Comparison of ENCODE assay signal across 8 mouse cellular contexts in the genomic region with DNA sequence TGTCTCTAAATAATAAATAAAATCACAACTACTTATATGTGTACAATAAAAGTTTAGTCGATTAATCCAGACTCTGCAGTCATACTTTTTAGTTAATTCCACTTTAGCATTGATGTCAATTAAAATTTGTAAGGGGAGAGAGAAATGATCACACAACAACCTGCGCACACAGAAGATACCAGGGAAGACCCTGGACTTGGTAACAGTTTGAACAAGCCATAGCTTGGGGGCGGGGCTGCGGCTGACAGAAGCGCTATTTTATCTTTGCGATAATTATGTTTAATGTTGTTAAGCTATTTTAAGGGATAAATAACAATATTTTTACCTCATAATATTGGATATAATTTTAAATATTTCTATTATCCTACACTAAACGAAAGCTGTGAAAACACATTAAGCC. TPM values are rescaled to one million over a fixed set of nuclear protein-coding genes. Genes with fewer than 3 reads are reported as not detected.
A peak's percentile ranks its signal among the peaks of the same experiment; 100 is the strongest.
DNase-seq lines count a peak whose midpoint lies in the region; ATAC-seq lines count a peak whose summit lies in the region.

No protein-coding gene starts in this region.

- 16% methylated on average over 7 of the region's 7 CpGs for WGBS in heart, embryonic 12.5 days
- 16% methylated on average over 7 of the region's 7 CpGs for WGBS in hindbrain, embryonic 12.5 days

- peak overlapping the region; percentile 78 for H3K4me2 ChIP-seq in heart, embryonic 12.5 days
- H3K4me2 ChIP-seq in hindbrain, embryonic 12.5 days (replicated peaks) = peak overlapping the region; percentile 51

- H3K9me3 ChIP-seq in heart, embryonic 12.5 days (replicated peaks) = no peaks in the 10 kb centered on the region
- 0 out of 2 replicates have a peak, but pooled peaks cover 4% of the 10 kb centered on the region for H3K9me3 ChIP-seq in hindbrain, embryonic 12.5 days (replicated peaks)

- intact Hi-C loops in heart, postnatal 25 days (cut with DNase I) = loop anchor here (10.0 kb wide), 1 partner anchor 683 kb away; a partner anchor contains a TSS

- peak overlapping the region; percentile 74 for H3K4me3 ChIP-seq in heart, embryonic 12.5 days
- H3K4me3 ChIP-seq in hindbrain, embryonic 12.5 days = peak overlapping the region; percentile 68

- peaks cover 27% of the 10 kb centered on the region for H3K36me3 ChIP-seq in heart, embryonic 12.5 days
- H3K36me3 ChIP-seq in hindbrain, embryonic 12.5 days = peaks cover 30% of the 10 kb centered on the region

- peak overlapping the region; percentile 45; the same call in 1 of the 2 replicates for H3K9ac ChIP-seq in heart, embryonic 12.5 days
- peak overlapping the region; percentile 28 for H3K9ac ChIP-seq in hindbrain, embryonic 12.5 days

- no peaks in the 10 kb centered on the region for H3K27me3 ChIP-seq in heart, embryonic 12.5 days (replicated peaks)
- no peaks in the 10 kb centered on the region for H3K27me3 ChIP-seq in hindbrain, embryonic 12.5 days

- no peak for ATAC-seq in heart, embryonic 12.5 days (ENCODE audit: insufficient number of reproducible peaks, low FRiP score)
- ATAC-seq in hindbrain, embryonic 12.5 days (ENCODE audit: low FRiP score) = peak; percentile 73
- 0 out of 2 replicates have a peak, but pooled peaks have one; percentile 10 for ATAC-seq in megakaryocyte progenitor cell, adult 5-6 weeks (replicated peaks; ENCODE audit: poor library complexity)

- peak overlapping the region; percentile 63 for H3K27ac ChIP-seq in heart, embryonic 12.5 days (ENCODE audit: poor library complexity, severe bottlenecking)
- peak overlapping the region; percentile 72 for H3K27ac ChIP-seq in hindbrain, embryonic 12.5 days

- no peak for DNase-seq in heart, postnatal 25 days (ENCODE audit: low spot score)
- DNase-seq in ES-CJ7 (ENCODE audit: low read depth, low spot score) = peak; percentile 24
- no peak for DNase-seq in embryo, embryonic 11 days
- DNase-seq in spleen, adult 12 weeks (ENCODE audit: low spot score) = no peak
- no peak for DNase-seq in kidney, adult 8-10 months

- peaks cover 18% of the 10 kb centered on the region for H3K4me1 ChIP-seq in heart, embryonic 12.5 days (replicated peaks)
- peaks cover 18% of the 10 kb centered on the region for H3K4me1 ChIP-seq in hindbrain, embryonic 12.5 days

RNA-seq across cellular contexts. Expression of a gene that starts 0.4 kb away (rescaled TPM):
- 47.5 and 48.5 TPM in 2 replicates for polyA plus RNA-seq in heart, embryonic 12.5 days (2016; fragmentation: Nextera tagmentation; extraction: Ambion mirVana)
- total RNA-seq in heart, postnatal 25 days (2021) = 10 to 100 TPM; 26.6 to 32.2 TPM
- 78.7 and 82.6 TPM in 2 replicates for polyA plus RNA-seq in hindbrain, embryonic 12.5 days (2016; fragmentation: Nextera tagmentation; extraction: Ambion mirVana)
- total RNA-seq in megakaryocyte progenitor cell, adult 5-6 weeks (2015) = 19.4 and 20.9 TPM in 2 replicates
- 33.9 and 34.6 TPM in 2 replicates for total RNA-seq in megakaryocyte progenitor cell, adult 5-6 weeks (2017)
